Mouse (Mus musculus) small intestine, adult 2 months (tissue): ENCODE data around the gene Elovl6.

ENCODE experiments used
- CTCF ChIP-seq: fragments of 200-500 bp; IDR thresholded peaks from 2 replicates; pipeline ENCODE4 v1.5.1; 2012; ENCODE audit warnings: low read depth, mild to moderate bottlenecking, control low read depth, inconsistent platforms, low read length, moderate library complexity, mixed read lengths; ENCODE audit not compliant: insufficient replicate concordance, insufficient read length; ENCODE audit errors: extremely low read depth
- POLR2A ChIP-seq: fragments of 200-500 bp; IDR thresholded peaks from 2 replicates; pipeline ENCODE4 v1.6.1; 2012; ENCODE audit warnings: low read depth, mild to moderate bottlenecking, control low read depth, inconsistent platforms, low read length, moderate library complexity

DNA sequence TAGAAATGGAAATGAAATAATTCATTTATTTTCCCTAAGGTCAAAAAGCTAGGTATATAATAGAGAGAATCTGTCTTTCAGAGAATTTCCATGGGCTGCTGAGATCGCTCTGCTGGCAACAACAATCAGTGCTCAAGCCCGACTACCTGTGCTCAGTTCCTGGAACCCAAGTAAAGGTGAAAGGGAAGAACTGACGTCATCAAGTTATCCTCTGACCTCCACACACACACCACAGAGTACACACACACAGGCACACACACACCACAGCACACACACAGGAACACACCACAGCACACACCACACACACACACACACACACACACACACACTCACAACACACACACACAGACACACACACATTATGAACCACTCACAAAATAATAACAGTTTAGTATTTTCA lies 5.1 kb upstream of the Elovl6 start:
- TF ChIP-seq POLR2A (no peak), CTCF (no peak)
